Mouse (Mus musculus): ENCODE results near the gene Gm20498.
"Not testable (repeated sequence)": the region's sequence is repeated elsewhere in the genome, so short reads cannot be mapped to it uniquely, and the experiment has no call there.

DNA sequence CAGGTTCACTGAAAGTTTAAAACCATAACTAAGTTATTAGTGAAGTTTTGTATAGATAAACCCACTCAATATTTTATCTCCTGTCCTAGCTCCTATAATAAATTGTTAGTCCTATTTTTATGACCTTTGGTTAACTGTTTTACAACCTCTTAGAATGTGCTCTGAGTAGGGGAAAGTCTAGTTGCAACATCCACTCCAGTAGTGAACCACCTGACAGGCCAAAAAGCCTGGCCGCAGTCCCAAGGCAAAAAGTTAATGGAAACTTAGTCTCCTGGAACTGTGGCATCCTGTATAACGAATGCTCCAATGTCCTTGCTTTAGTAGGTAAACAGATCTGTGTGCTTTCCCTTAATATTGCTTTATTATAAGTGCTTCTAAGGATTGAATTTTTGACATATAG is 97.9 kb downstream of the Gm20498 start:
- TF ChIP-seq CTCF (IDR thresholded peaks at IDR 0.05; ENCODE audit: extremely low read depth, insufficient read depth, insufficient read length, insufficient replicate concordance); POLR2A (IDR thresholded peaks at IDR 0.05; ENCODE audit: low read depth, low read length): not testable (repeated sequence)

Measured in spleen, adult 2 months (tissue).